Mouse (Mus musculus): ENCODE data around the gene Spc25. TPM values are rescaled to one million over a fixed set of nuclear protein-coding genes. Genes with fewer than 3 reads are reported as not detected.

Gene Spc25
- polyA plus RNA-seq (2012; rRNA removed), result 38.1 and 58.4 TPM in 2 replicates
- 129 and 137 TPM in 2 replicates for polyA plus RNA-seq (2014; fragmentation: Nextera tagmentation; extraction: Ambion mirVana)

GRCm38 (mm10) chr2:69205791-69206351 is at the start of gene Spc25:
Gene Spc25 (minus strand): TSS chr2:69206194.
- H3K36me3 ChIP-seq (ENCODE audit: control insufficient read depth, insufficient read depth, low read length), result peaks cover 23% of the 10 kb centered on the region
- H3K4me1 ChIP-seq (ENCODE audit: control insufficient read depth, insufficient read depth, low read length), result peaks cover 3% of the 10 kb centered on the region; the same call in 1 of the 2 replicates
- peak; percentile 70; the same call in 1 of the 2 replicates for TF ChIP-seq POLR2A (IDR thresholded peaks at IDR 0.05; ENCODE audit: borderline replicate concordance, extremely low read depth, insufficient read depth, insufficient read length)
- no peaks in the 10 kb centered on the region for H3K27me3 ChIP-seq (ENCODE audit: control insufficient read depth, insufficient read depth, low read length)
- 0% methylated on average over 28 of the region's 46 CpGs for WGBS
- peak within 1 kb of the TSS; percentile 77 for H3K4me3 ChIP-seq (replicated peaks; ENCODE audit: low read length)
- ATAC-seq (ENCODE audit: low FRiP score, low read depth) (peak; percentile 99), DNase-seq (ENCODE audit: low spot score) (peak; percentile 97)
- peak within 1 kb of the TSS; percentile 80 for H3K9ac ChIP-seq (ENCODE audit: low read depth, low read length, severe bottlenecking)
- H3K27ac ChIP-seq (replicated peaks; ENCODE audit: low read depth, low read length), result peak within 1 kb of the TSS; percentile 39; the same call in 1 of the 2 replicates
- peak within 1 kb of the TSS; percentile 77 for H3K4me2 ChIP-seq (replicated peaks; ENCODE audit: low read depth, low read length, severe bottlenecking)
- no peaks in the 10 kb centered on the region for H3K9me3 ChIP-seq (ENCODE audit: control insufficient read depth, low read length)

GRCm38 (mm10) chr2:69248221-69248755 is 42.3 kb upstream of the Spc25 start:
- TF ChIP-seq POLR2A (IDR thresholded peaks at IDR 0.05; ENCODE audit: borderline replicate concordance, extremely low read depth, insufficient read depth, insufficient read length), result no peak
- Histone ChIP-seq H3K36me3 (ENCODE audit: control insufficient read depth, insufficient read depth, low read length) (no peaks in the 10 kb centered on the region), H3K4me2 (replicated peaks; ENCODE audit: low read depth, low read length, severe bottlenecking) (no peak overlapping the region), H3K27ac (replicated peaks; ENCODE audit: low read depth, low read length) (no peak overlapping the region), H3K4me3 (replicated peaks; ENCODE audit: low read length) (no peak overlapping the region), H3K4me1 (ENCODE audit: control insufficient read depth, insufficient read depth, low read length) (no peaks in the 10 kb centered on the region), H3K27me3 (ENCODE audit: control insufficient read depth, insufficient read depth, low read length) (no peaks in the 10 kb centered on the region), H3K9ac (ENCODE audit: low read depth, low read length, severe bottlenecking) (no peak overlapping the region), H3K9me3 (ENCODE audit: control insufficient read depth, low read length) (no peaks in the 10 kb centered on the region)
- WGBS, result 57% methylated on average over 16 of the region's 16 CpGs
- ATAC-seq (ENCODE audit: low FRiP score, low read depth), result no peak
- no peak for DNase-seq (ENCODE audit: low spot score)

- Histone ChIP-seq H3K4me1 (ENCODE audit: control insufficient read depth, insufficient read depth, low read length) (no peaks in the 10 kb centered on the region), H3K4me3 (replicated peaks; ENCODE audit: low read length) (no peak overlapping the region), H3K4me2 (replicated peaks; ENCODE audit: low read depth, low read length, severe bottlenecking) (no peak overlapping the region), H3K9ac (ENCODE audit: low read depth, low read length, severe bottlenecking) (no peak overlapping the region), H3K9me3 (ENCODE audit: control insufficient read depth, low read length) (no peaks in the 10 kb centered on the region), H3K27ac (replicated peaks; ENCODE audit: low read depth, low read length) (no peak overlapping the region), H3K27me3 (ENCODE audit: control insufficient read depth, insufficient read depth, low read length) (no peaks in the 10 kb centered on the region), H3K36me3 (ENCODE audit: control insufficient read depth, insufficient read depth, low read length) (no peaks in the 10 kb centered on the region)
- no peak for TF ChIP-seq POLR2A (IDR thresholded peaks at IDR 0.05; ENCODE audit: borderline replicate concordance, extremely low read depth, insufficient read depth, insufficient read length)
- DNase-seq (ENCODE audit: low spot score) (no peak), ATAC-seq (ENCODE audit: low FRiP score, low read depth) (no peak)
- WGBS, result 94% methylated on average over 1 of the region's 1 CpGs
Observed at GRCm38 (mm10) chr2:69247081-69247480, 41.1 kb upstream of the Spc25 start.

- TF ChIP-seq POLR2A (IDR thresholded peaks at IDR 0.05; ENCODE audit: borderline replicate concordance, extremely low read depth, insufficient read depth, insufficient read length), result no peak
- ATAC-seq (ENCODE audit: low FRiP score, low read depth), result no peak
Observed at GRCm38 (mm10) chr2:69244924-69245323, 38.9 kb upstream of the Spc25 start.

GRCm38 (mm10) chr2:69239315-69239714 is 33.3 kb upstream of the Spc25 start:
- 84% methylated on average over 9 of the region's 9 CpGs for WGBS
- TF ChIP-seq POLR2A (IDR thresholded peaks at IDR 0.05; ENCODE audit: borderline replicate concordance, extremely low read depth, insufficient read depth, insufficient read length), result no peak

More at GRCm38 (mm10) chr2:69244924-69245323, 38.9 kb upstream of the Spc25 start:
- no peaks in the 10 kb centered on the region for H3K4me1 ChIP-seq (ENCODE audit: control insufficient read depth, insufficient read depth, low read length)
- H3K9me3 ChIP-seq (ENCODE audit: control insufficient read depth, low read length), result no peaks in the 10 kb centered on the region
- DNase-seq (ENCODE audit: low spot score), result no peak
- no peak overlapping the region for H3K27ac ChIP-seq (replicated peaks; ENCODE audit: low read depth, low read length)
- 43% methylated on average over 2 of the region's 2 CpGs for WGBS
- H3K4me3 ChIP-seq (replicated peaks; ENCODE audit: low read length), result no peak overlapping the region
- no peaks in the 10 kb centered on the region for H3K36me3 ChIP-seq (ENCODE audit: control insufficient read depth, insufficient read depth, low read length)
- no peaks in the 10 kb centered on the region for H3K27me3 ChIP-seq (ENCODE audit: control insufficient read depth, insufficient read depth, low read length)
- no peak overlapping the region for H3K4me2 ChIP-seq (replicated peaks; ENCODE audit: low read depth, low read length, severe bottlenecking)
- no peak overlapping the region for H3K9ac ChIP-seq (ENCODE audit: low read depth, low read length, severe bottlenecking)

More at GRCm38 (mm10) chr2:69239315-69239714, 33.3 kb upstream of the Spc25 start:
- no peak overlapping the region for H3K4me2 ChIP-seq (replicated peaks; ENCODE audit: low read depth, low read length, severe bottlenecking)
- H3K4me1 ChIP-seq (ENCODE audit: control insufficient read depth, insufficient read depth, low read length), result no peaks in the 10 kb centered on the region
- no peaks in the 10 kb centered on the region for H3K9me3 ChIP-seq (ENCODE audit: control insufficient read depth, low read length)
- H3K36me3 ChIP-seq (ENCODE audit: control insufficient read depth, insufficient read depth, low read length), result no peaks in the 10 kb centered on the region
- H3K27ac ChIP-seq (replicated peaks; ENCODE audit: low read depth, low read length), result no peak overlapping the region
- H3K9ac ChIP-seq (ENCODE audit: low read depth, low read length, severe bottlenecking), result no peak overlapping the region
- H3K4me3 ChIP-seq (replicated peaks; ENCODE audit: low read length), result no peak overlapping the region
- ATAC-seq (ENCODE audit: low FRiP score, low read depth) (no peak), DNase-seq (ENCODE audit: low spot score) (no peak)
- no peaks in the 10 kb centered on the region for H3K27me3 ChIP-seq (ENCODE audit: control insufficient read depth, insufficient read depth, low read length)

All from limb, embryonic 14.5 days (tissue).